Mouse (Mus musculus) cerebellum, postnatal 4 days (tissue): ENCODE measurements around the gene Ntpcr.

Experiments
- DNase-seq, 2 experiments: peaks; one replicate each; pipeline ENCODE4 v3.0.0; 2022; ENCODE audit warnings: low spot score in 2 of 2, mixed read lengths in 1 of 2

The Ntpcr gene

GRCm38 (mm10) chr8:125725037-125725820, 4.5 kb upstream of the Ntpcr start:
- no peak for DNase-seq

GRCm38 (mm10) chr8:125726143-125726542, 3.6 kb upstream of the Ntpcr start:
- DNase-seq, result no peak

- DNase-seq, result no peak
Measured at GRCm38 (mm10) chr8:125726986-125727385, 2.8 kb upstream of the Ntpcr start.

- no peak for DNase-seq
Measured at GRCm38 (mm10) chr8:125727797-125728196, 2.0 kb upstream of the Ntpcr start.

GRCm38 (mm10) chr8:125733964-125734956, 4.5 kb downstream of the Ntpcr start:
- peak; percentile 82 to 88 for DNase-seq

- DNase-seq, result no peak
Measured at GRCm38 (mm10) chr8:125738956-125739355, 9.2 kb downstream of the Ntpcr start.

- no peak for DNase-seq
Measured at GRCm38 (mm10) chr8:125740655-125741054, 10.9 kb downstream of the Ntpcr start.

GRCm38 (mm10) chr8:125741377-125741776, 11.6 kb downstream of the Ntpcr start:
- DNase-seq, result no peak

- DNase-seq, result no peak
Measured at GRCm38 (mm10) chr8:125741855-125742254, 12.1 kb downstream of the Ntpcr start.

- no peak for DNase-seq
Measured at GRCm38 (mm10) chr8:125742406-125742805, 12.6 kb downstream of the Ntpcr start.

- no peak for DNase-seq
Measured at GRCm38 (mm10) chr8:125744914-125745576, 15.3 kb downstream of the Ntpcr start.

GRCm38 (mm10) chr8:125747390-125747789, 17.6 kb downstream of the Ntpcr start:
- DNase-seq, result no peak

- DNase-seq, result no peak
Measured at GRCm38 (mm10) chr8:125750846-125751245, 21.1 kb downstream of the Ntpcr start.

- peak in 1 of 2 experiments; percentile 30 for DNase-seq
Measured at GRCm38 (mm10) chr8:125755896-125756295, 26.1 kb downstream of the Ntpcr start.

- DNase-seq, result peak in 1 of 2 experiments; percentile 81
Measured at GRCm38 (mm10) chr8:125756391-125757105, 26.8 kb downstream of the Ntpcr start.

- DNase-seq, result peak in 1 of 2 experiments; percentile 42
Measured at GRCm38 (mm10) chr8:125757106-125757496, 27.3 kb downstream of the Ntpcr start.

GRCm38 (mm10) chr8:125759022-125759421, 29.3 kb downstream of the Ntpcr start:
- DNase-seq, result peak in 1 of 2 experiments; percentile 32

GRCm38 (mm10) chr8:125763066-125763786, 33.5 kb downstream of the Ntpcr start:
- DNase-seq, result no peak

GRCm38 (mm10) chr8:125768079-125768478, 38.3 kb downstream of the Ntpcr start:
- no peak for DNase-seq

- DNase-seq, result no peak
Measured at GRCm38 (mm10) chr8:125772300-125772699, 42.5 kb downstream of the Ntpcr start.
